Mouse (Mus musculus): ENCODE data around the gene Triap1.

GRCm38 (mm10) chr5:115340007-115340406 lies 1.0 kb upstream of the Triap1 start:
- TF ChIP-seq GATA1 (IDR thresholded peaks at IDR 0.05; ENCODE audit: low read length): no peak
- TF ChIP-seq TAL1 (IDR thresholded peaks at IDR 0.05; ENCODE audit: low read length): no peak
